Mouse (Mus musculus): ENCODE measurements around the gene Rims1.

DNA sequence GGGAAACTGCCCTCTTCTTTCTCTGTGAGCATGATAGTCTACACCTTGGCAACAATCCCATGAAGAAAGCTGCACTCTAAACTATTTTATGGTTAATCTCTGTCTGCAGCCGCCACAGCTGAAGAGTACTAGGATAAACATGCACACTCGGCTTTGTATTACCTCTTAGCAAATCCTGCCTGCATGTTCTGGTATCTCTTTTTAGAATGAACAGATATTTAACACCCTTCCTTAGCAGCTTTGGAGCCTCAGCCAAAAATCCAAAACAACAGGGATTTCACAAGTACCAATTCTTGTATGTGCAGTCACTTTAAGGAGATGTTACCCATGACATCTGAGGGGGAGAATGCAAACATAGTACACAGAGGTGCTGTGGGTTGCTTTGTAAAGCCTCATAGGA lies 545.5 kb downstream of the Rims1 start:
- TF ChIP-seq CTCF (IDR thresholded peaks at IDR 0.05; ENCODE audit: low read depth) (no peak), EP300 (optimal IDR thresholded peaks at IDR 0.05) (no peak)

Data from stomach, postnatal 0 days (tissue).